Mouse (Mus musculus) forebrain, embryonic 11.5 days (tissue): ENCODE results near the gene Car3. TPM values are rescaled to one million over a fixed set of nuclear protein-coding genes. Genes with fewer than 3 reads are reported as not detected.

ENCODE experiments used
- ATAC-seq: fragments of 200-750 bp; cut with Nextera tagmentation; replicated peaks from 2 replicates; pipeline ENCODE4 v1.8.0; 2017; ENCODE audit warnings: moderate TSS enrichment; ENCODE audit not compliant: low FRiP score
- DNase-seq: peaks from one replicate; pipeline ENCODE4 v3.0.0-alpha.2; 2017; ENCODE audit warnings: low spot score
- H3K27ac ChIP-seq: fragments of 300-500 bp; sonication (generic); 2 replicates; pipeline ENCODE4 v1.5.1; 2014; ENCODE audit warnings: low read depth, low read length
- H3K27me3 ChIP-seq: fragments of 300-500 bp; sonication (generic); 2 replicates; pipeline ENCODE4 v1.6.1; 2014; ENCODE audit warnings: mild to moderate bottlenecking, low read length, mixed read lengths; ENCODE audit not compliant: control insufficient read depth, insufficient read depth
- H3K36me3 ChIP-seq: fragments of 300-500 bp; sonication (generic); 2 replicates; pipeline ENCODE4 v1.6.1; 2014; ENCODE audit warnings: mild to moderate bottlenecking, low read length, moderate library complexity, mixed read lengths; ENCODE audit not compliant: control insufficient read depth, insufficient read depth
- H3K4me1 ChIP-seq: fragments of 300-500 bp; sonication (generic); replicated peaks from 2 replicates; pipeline ENCODE4 v1.6.1; 2014; ENCODE audit warnings: low read length, mixed read lengths; ENCODE audit not compliant: control insufficient read depth, insufficient read depth
- H3K4me2 ChIP-seq: fragments of 300-500 bp; sonication (generic); 2 replicates; pipeline ENCODE4 v1.6.1; 2014; ENCODE audit warnings: low read depth, mild to moderate bottlenecking, low read length, moderate library complexity, mixed read lengths; ENCODE audit not compliant: severe bottlenecking
- H3K4me3 ChIP-seq: fragments of 300-500 bp; sonication (generic); 2 replicates; pipeline ENCODE4 v1.5.1; 2014; ENCODE audit warnings: low read depth, low read length
- H3K9ac ChIP-seq: fragments of 300-500 bp; sonication (generic); 2 replicates; pipeline ENCODE4 v1.6.1; 2014; ENCODE audit warnings: low read length
- H3K9me3 ChIP-seq: fragments of 300-500 bp; sonication (generic); 2 replicates; pipeline ENCODE4 v1.6.1; 2016; ENCODE audit warnings: low read length, mixed read lengths; ENCODE audit not compliant: control insufficient read depth
- WGBS: fragments of 180-500 bp; shearing (Covaris S2); extraction: QIAGEN DNeasy Blood & Tissue Kit; methylation state at CpG from one replicate; pipeline ENCODE4 v1.1.7; 2014; 5-methylcytosine and 5-hydroxymethylcytosine counted together
- polyA plus RNA-seq: library from polyadenylated mRNA; unstranded; fragments of >200 nt; fragmentation: Nextera tagmentation; extraction: Ambion mirVana; gene quantifications from 2 replicates; pipeline ENCODE4 v1.2.1, GENCODE M21; 2014

Car3 gene
- polyA plus RNA-seq, 1 experiment from 2014 or later: 1.6 TPM

- 10% methylated on average over 1 of the region's 1 CpGs for WGBS
- Histone ChIP-seq H3K36me3 (no peaks in the 10 kb centered on the region), H3K4me3 (no peak overlapping the region), H3K9me3 (no peaks in the 10 kb centered on the region), H3K27me3 (no peaks in the 10 kb centered on the region), H3K27ac (no peak overlapping the region), H3K4me1 (no peaks in the 10 kb centered on the region), H3K9ac (no peak overlapping the region), H3K4me2 (no peak overlapping the region)
- DNase-seq (no peak), ATAC-seq (no peak)
Measured at GRCm38 (mm10) chr3:14907271-14907670, 44.0 kb downstream of the Car3 start.

GRCm38 (mm10) chr3:14911992-14912582, 48.8 kb downstream of the Car3 start:
- Histone ChIP-seq H3K4me3 (no peak overlapping the region), H3K4me2 (no peak overlapping the region), H3K4me1 (no peaks in the 10 kb centered on the region), H3K9ac (no peak overlapping the region), H3K27me3 (no peaks in the 10 kb centered on the region), H3K36me3 (no peaks in the 10 kb centered on the region), H3K9me3 (no peaks in the 10 kb centered on the region), H3K27ac (no peak overlapping the region)
- DNase-seq (no peak), ATAC-seq (no peak)
- 88% methylated on average over 4 of the region's 4 CpGs for WGBS

GRCm38 (mm10) chr3:14913774-14914173, 50.5 kb downstream of the Car3 start:
- 88% methylated on average over 4 of the region's 4 CpGs for WGBS
- H3K27ac ChIP-seq: no peak overlapping the region
- H3K36me3 ChIP-seq: no peaks in the 10 kb centered on the region
- no peak overlapping the region for H3K4me3 ChIP-seq
- DNase-seq: no peak
- H3K27me3 ChIP-seq: no peaks in the 10 kb centered on the region
- no peaks in the 10 kb centered on the region for H3K4me1 ChIP-seq
- H3K4me2 ChIP-seq: no peak overlapping the region
- no peak for ATAC-seq
- no peaks in the 10 kb centered on the region for H3K9me3 ChIP-seq
- no peak overlapping the region for H3K9ac ChIP-seq

- H3K27me3 ChIP-seq: no peaks in the 10 kb centered on the region
- WGBS: 92% methylated on average over 2 of the region's 2 CpGs
- no peaks in the 10 kb centered on the region for H3K4me1 ChIP-seq
- no peak overlapping the region for H3K27ac ChIP-seq
- H3K4me3 ChIP-seq: no peak overlapping the region
- H3K9ac ChIP-seq: no peak overlapping the region
- DNase-seq: no peak
- no peak for ATAC-seq
- H3K4me2 ChIP-seq: no peak overlapping the region
- H3K36me3 ChIP-seq: no peaks in the 10 kb centered on the region
- H3K9me3 ChIP-seq: no peaks in the 10 kb centered on the region
Measured at GRCm38 (mm10) chr3:14915355-14915754, 52.0 kb downstream of the Car3 start.

- WGBS: 56% methylated on average over 2 of the region's 2 CpGs
- Histone ChIP-seq H3K9ac (no peak overlapping the region), H3K4me3 (no peak overlapping the region), H3K27ac (no peak overlapping the region), H3K27me3 (no peaks in the 10 kb centered on the region), H3K4me2 (no peak overlapping the region), H3K36me3 (no peaks in the 10 kb centered on the region), H3K4me1 (no peaks in the 10 kb centered on the region), H3K9me3 (no peaks in the 10 kb centered on the region)
- no peak for ATAC-seq
- no peak for DNase-seq
Measured at GRCm38 (mm10) chr3:14917261-14917660, 53.9 kb downstream of the Car3 start.

Other genes starting within 250 kb of the Car3 start
- gene Car13, start 221.8 kb upstream of the Car3 start, polyA plus RNA-seq: 1.8 and 2.1 TPM in 2 replicates
- gene Car1, start 55.1 kb upstream of the Car3 start, polyA plus RNA-seq: 0.20 TPM in 1 of 2 replicates, not detected in the other
- gene Car2, start 22.8 kb downstream of the Car3 start, polyA plus RNA-seq: 105 and 114 TPM in 2 replicates